Mouse (Mus musculus) CH12F3 (cell line): Measurements from ENCODE around the gene Lrrn4.

Experiments
- in situ Hi-C: fragments of 300-500 bp; cut with MboI; formaldehyde crosslinking; loops from 2 replicates; pipeline ENCODE4 v1.14.3; 2020; ENCODE audit warnings: low sequenced_read_pairs

The Lrrn4 gene

GRCm38 (mm10) chr2:132880844-132881645 is at the start of gene Lrrn4:
Gene Lrrn4 (minus strand): TSS chr2:132880891.
- in situ Hi-C loops = no loop called here

- in situ Hi-C loops = no loop called here
Measured at GRCm38 (mm10) chr2:132928999-132929398, 48.3 kb upstream of the Lrrn4 start.

- in situ Hi-C loops = no loop called here
Measured at GRCm38 (mm10) chr2:132927871-132928270, 47.2 kb upstream of the Lrrn4 start.

GRCm38 (mm10) chr2:132927298-132927697 is 46.6 kb upstream of the Lrrn4 start:
- in situ Hi-C loops = no loop called here

- in situ Hi-C loops = loop anchor here (25.0 kb wide), 1 partner anchor 411 kb away; no protein-coding TSS in a partner anchor
Measured at GRCm38 (mm10) chr2:132923290-132924085, 42.8 kb upstream of the Lrrn4 start.

- in situ Hi-C loops = loop anchor here (25.0 kb wide), 1 partner anchor 410 kb away; no protein-coding TSS in a partner anchor
Measured at GRCm38 (mm10) chr2:132922076-132922873, 41.6 kb upstream of the Lrrn4 start.

GRCm38 (mm10) chr2:132914785-132915184 is 34.1 kb upstream of the Lrrn4 start:
- in situ Hi-C loops = loop anchor here (25.0 kb wide), 1 partner anchor 402 kb away; no protein-coding TSS in a partner anchor

- in situ Hi-C loops = loop anchor here (25.0 kb wide), 1 partner anchor 394 kb away; no protein-coding TSS in a partner anchor
Measured at GRCm38 (mm10) chr2:132906763-132907162, 26.1 kb upstream of the Lrrn4 start.

- in situ Hi-C loops = loop anchor here (25.0 kb wide), 1 partner anchor 393 kb away; no protein-coding TSS in a partner anchor
Measured at GRCm38 (mm10) chr2:132904961-132905360, 24.3 kb upstream of the Lrrn4 start.

- in situ Hi-C loops = loop anchor here (25.0 kb wide), 1 partner anchor 391 kb away; no protein-coding TSS in a partner anchor
Measured at GRCm38 (mm10) chr2:132903498-132903897, 22.8 kb upstream of the Lrrn4 start.

GRCm38 (mm10) chr2:132902056-132902455 is 21.4 kb upstream of the Lrrn4 start:
- in situ Hi-C loops = loop anchor here (25.0 kb wide), 1 partner anchor 390 kb away; no protein-coding TSS in a partner anchor

- in situ Hi-C loops = loop anchor here (25.0 kb wide), 1 partner anchor 389 kb away; no protein-coding TSS in a partner anchor
Measured at GRCm38 (mm10) chr2:132901636-132902035, 20.9 kb upstream of the Lrrn4 start.

- in situ Hi-C loops = loop anchor here (25.0 kb wide), 1 partner anchor 388 kb away; no protein-coding TSS in a partner anchor
Measured at GRCm38 (mm10) chr2:132900596-132900995, 19.9 kb upstream of the Lrrn4 start.

- in situ Hi-C loops = no loop called here
Measured at GRCm38 (mm10) chr2:132898211-132898610, 17.5 kb upstream of the Lrrn4 start.

GRCm38 (mm10) chr2:132893826-132894225 is 13.1 kb upstream of the Lrrn4 start:
- in situ Hi-C loops = no loop called here

- in situ Hi-C loops = no loop called here
Measured at GRCm38 (mm10) chr2:132885312-132885711, 4.6 kb upstream of the Lrrn4 start.

GRCm38 (mm10) chr2:132884303-132884967 is 3.7 kb upstream of the Lrrn4 start:
- in situ Hi-C loops = no loop called here

- in situ Hi-C loops = no loop called here
Measured at GRCm38 (mm10) chr2:132879261-132880044, 1.2 kb downstream of the Lrrn4 start.

GRCm38 (mm10) chr2:132876991-132877390 is 3.7 kb downstream of the Lrrn4 start:
- in situ Hi-C loops = no loop called here
